Mouse (Mus musculus): Measurements from ENCODE around the gene Cacng6. TPM values are rescaled to one million over a fixed set of nuclear protein-coding genes. Genes with fewer than 3 reads are reported as not detected.
A peak's percentile ranks its signal among the peaks of the same experiment; 100 is the strongest.

Gene Cacng6
- total RNA-seq, 2 experiments from 2014 or later, result 1.2 to 1.9 TPM

- DNase-seq (ENCODE audit: low spot score in 2 of 2), result peak in 1 of 2 experiments; percentile 60
- intact Hi-C loops (cut with DNase I), result no loop called here
These were observed 9.1 kb upstream of the Cacng6 start for GRCm38 (mm10) chr7:3414888-3415287.

DNA sequence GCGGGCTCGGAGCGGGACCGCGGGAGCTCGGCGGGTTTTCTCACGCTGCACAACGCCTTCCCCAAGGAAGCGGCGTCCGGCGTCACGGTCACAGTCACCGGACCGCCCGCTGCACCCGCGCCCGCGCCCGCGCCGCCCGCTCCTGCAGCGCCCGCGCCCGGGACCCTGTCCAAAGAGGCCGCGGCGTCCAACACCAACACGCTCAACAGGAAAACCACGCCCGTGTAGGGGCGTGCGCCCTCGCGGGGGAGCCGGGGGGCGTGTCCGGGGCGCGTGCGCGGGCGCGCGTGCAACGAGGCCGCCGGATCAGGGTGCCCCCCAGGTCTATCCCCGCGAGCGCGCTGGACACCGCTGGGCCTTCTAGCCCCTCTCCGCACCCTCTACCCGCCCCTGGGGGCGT is 8.6 kb upstream of the Cacng6 start:
- no peak for DNase-seq (ENCODE audit: low spot score in 2 of 2)
- intact Hi-C loops (cut with DNase I), result no loop called here

DNA sequence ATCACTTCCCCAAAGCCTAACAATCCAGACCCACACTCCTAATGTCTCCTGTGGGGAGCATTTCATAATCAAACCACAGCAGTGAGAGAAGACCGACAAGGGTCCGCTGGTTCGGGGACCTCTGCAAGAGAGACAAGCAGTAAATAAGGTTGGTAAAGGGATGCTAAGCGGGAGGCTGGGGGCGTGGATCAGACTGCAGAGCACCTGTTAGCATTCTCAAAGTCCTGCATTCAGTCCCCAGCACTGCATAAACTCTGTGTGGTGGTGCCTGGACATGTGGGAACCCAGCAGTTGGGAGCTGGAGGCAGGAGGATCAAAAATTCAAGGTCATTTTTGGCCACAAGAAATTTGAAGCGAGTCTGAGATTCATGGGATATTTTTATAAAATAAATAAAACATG is 4.1 kb upstream of the Cacng6 start:
- DNase-seq (ENCODE audit: low spot score in 2 of 2), result no peak
- intact Hi-C loops (cut with DNase I), result no loop called here

GRCm38 (mm10) chr7:3420466-3420865 is 3.5 kb upstream of the Cacng6 start:
- intact Hi-C loops (cut with DNase I), result no loop called here
- DNase-seq (ENCODE audit: low spot score in 2 of 2), result no peak

DNA sequence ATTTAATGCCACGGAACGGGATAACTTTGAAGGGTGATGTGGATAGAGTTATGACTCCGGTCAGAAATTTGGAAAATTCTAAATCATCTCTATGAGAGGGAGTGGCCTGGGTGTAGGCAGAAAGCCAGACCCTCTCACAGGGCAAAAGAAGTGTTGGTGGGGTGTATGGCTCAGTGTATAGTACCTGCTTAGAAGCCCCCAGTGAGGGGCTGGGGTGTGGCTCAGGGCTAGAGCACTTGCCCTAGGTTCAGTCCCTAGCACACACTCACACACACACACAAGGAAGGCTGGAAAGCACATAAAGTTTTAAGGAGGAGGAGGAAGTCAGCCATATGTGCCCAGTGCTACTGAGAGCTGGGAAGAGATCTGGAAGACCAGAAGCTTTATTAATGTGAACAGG is 2.7 kb upstream of the Cacng6 start:
- intact Hi-C loops (cut with DNase I), result no loop called here
- DNase-seq (ENCODE audit: low spot score in 2 of 2), result no peak

- no peak for DNase-seq (ENCODE audit: low spot score in 2 of 2)
These were observed 1.9 kb upstream of the Cacng6 start for GRCm38 (mm10) chr7:3422051-3422450.

GRCm38 (mm10) chr7:3423430-3423829 is 565 bp upstream of the Cacng6 start:
- DNase-seq (ENCODE audit: low spot score in 2 of 2), result no peak

More at GRCm38 (mm10) chr7:3422051-3422450, 1.9 kb upstream of the Cacng6 start:
- intact Hi-C loops (cut with DNase I), result no loop called here

DNA sequence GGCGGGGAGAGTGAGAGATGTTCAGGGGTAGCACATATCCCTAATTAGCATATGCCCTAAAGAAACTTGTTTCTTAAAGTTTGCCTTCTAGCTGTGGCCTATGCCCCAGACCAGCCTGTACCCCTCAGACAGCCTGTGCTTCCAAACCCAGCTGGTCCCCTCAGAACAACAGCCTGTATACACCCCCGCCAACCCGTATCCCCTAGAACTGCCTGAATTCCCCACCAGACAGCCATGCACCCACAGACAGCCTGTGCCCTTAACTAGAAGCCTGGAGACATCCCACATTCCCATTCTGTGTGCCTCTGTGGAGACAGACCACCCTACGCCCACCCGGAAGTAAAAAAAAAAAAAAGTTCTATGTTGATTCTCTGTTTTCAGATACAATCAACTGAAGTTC is 1.1 kb downstream of the Cacng6 start:
- intact Hi-C loops (cut with DNase I), result no loop called here
- DNase-seq (ENCODE audit: low spot score in 2 of 2), result no peak

More at GRCm38 (mm10) chr7:3423430-3423829, 565 bp upstream of the Cacng6 start:
- intact Hi-C loops (cut with DNase I), result no loop called here

DNA sequence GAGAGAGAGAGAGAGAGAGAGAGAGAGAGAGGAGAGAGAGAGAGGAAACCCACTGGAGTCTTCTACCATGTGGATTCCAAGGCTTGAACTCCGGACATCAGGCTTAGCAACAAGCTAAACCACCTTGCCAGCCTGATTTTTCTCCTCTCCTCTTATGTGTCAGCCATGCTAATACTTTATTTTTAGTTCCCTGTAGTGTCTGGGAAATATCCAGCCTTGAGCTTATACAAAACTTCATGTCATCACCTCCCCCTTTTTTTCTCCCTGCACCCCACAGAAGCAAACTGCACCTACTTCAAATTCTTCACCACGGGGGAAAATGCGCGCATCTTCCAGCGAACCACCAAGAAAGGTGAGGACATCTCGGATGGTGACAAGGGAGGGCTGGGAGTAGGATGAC is 6.2 kb downstream of the Cacng6 start:
- intact Hi-C loops (cut with DNase I), result no loop called here

GRCm38 (mm10) chr7:3432066-3432465 is 8.1 kb downstream of the Cacng6 start:
- intact Hi-C loops (cut with DNase I), result no loop called here

More for the DNA sequence above, 6.2 kb downstream of the Cacng6 start:
- DNase-seq (ENCODE audit: low spot score in 2 of 2), result no peak

DNA sequence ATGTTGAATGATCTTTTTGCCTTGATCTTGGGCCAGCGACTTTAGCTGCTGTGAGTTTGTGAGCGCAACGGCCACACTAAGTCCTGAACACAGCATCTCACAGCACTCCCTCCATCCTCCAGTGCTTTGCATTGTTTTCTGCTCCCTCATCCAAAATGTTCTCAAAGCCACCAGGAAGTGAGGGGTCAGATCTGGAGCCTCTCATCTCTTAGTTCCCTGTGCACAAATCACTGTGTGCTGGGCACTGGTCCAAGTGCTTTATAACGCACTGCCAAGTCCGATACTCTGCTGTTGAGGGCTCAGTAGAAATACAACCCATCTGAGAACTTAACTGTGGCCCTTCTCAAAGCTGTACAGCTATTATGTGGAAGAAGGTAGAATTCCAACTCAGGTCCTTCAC is 13.9 kb downstream of the Cacng6 start:
- no peak for DNase-seq (ENCODE audit: low spot score in 2 of 2)
- intact Hi-C loops (cut with DNase I), result no loop called here

More at GRCm38 (mm10) chr7:3432066-3432465, 8.1 kb downstream of the Cacng6 start:
- no peak for DNase-seq (ENCODE audit: low spot score in 2 of 2)

- DNase-seq (ENCODE audit: low spot score in 2 of 2), result no peak
- intact Hi-C loops (cut with DNase I), result no loop called here
These were observed 16.0 kb downstream of the Cacng6 start for GRCm38 (mm10) chr7:3439984-3440383.

DNA sequence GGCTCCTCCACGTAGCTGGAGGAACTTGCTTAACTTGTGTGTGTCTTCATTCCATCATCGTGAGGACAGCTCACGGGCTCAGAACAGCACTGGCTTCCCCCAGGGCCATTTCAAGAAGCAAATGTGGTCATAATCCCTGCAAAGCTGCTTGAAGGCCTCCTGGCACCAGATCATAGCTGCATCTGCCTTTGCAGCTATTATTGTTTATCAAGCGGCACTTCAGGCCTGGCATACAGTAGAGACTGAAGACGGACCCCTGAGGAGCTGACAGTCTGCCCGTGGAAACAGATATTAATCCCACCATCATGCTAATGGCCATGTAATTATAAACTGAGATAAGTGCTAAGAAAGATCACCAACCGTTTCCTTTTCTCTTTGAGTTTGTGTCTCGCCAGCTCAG is 16.5 kb downstream of the Cacng6 start:
- no peak for DNase-seq (ENCODE audit: low spot score in 2 of 2)
- intact Hi-C loops (cut with DNase I), result no loop called here

DNA sequence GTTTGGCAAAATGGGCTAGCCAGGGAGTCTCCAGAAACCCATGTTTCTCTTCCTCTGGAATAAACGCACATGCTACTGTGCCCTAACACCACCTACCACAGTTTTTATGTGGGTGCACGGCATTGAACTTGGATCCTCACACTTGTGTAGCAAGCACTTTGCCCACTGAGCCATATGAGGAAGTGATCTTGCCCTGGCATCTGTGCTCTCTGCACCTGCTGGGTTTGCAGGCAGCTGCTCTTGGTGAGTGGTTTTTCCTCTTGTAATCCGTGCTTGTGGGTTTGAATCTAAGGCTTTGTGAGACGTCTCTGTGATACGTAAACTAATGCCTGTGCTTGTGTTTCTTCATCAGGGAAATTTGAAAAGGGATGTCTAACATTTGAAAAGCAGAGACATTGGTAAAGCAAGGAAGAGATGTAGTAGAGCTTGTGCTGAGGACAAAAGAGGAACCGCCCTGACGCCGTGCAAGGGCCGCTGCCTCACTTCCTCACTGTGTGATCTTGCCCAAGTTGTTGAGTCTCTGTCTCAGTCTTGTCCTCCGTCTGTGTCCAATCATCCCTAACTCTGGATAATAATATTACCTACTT is 18.6 kb downstream of the Cacng6 start:
- intact Hi-C loops (cut with DNase I), result no loop called here
- DNase-seq (ENCODE audit: low spot score in 2 of 2), result no peak

DNA sequence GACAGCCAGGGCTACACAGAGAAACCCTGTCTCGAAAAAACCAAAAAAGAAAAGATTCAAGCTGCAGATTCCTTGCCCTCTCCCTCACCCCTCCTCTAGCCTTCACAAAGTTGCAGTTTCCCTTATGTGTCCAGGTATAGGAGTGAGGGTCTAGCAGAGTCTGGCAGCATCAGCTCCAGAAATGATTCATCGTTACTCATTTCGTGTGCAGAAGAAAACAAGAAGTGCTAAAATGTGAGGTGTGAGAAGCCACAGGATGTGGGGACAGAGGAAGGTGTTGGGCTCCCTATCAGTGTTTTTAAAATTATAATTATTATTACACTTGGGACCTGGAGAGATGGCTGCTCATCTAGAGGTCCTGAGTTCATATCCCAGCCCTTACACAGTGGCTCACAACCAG is 20.7 kb downstream of the Cacng6 start:
- DNase-seq (ENCODE audit: low spot score in 2 of 2), result no peak
- intact Hi-C loops (cut with DNase I), result loop anchor here (5.0 kb wide), 1 partner anchor 222 kb away; no protein-coding TSS in a partner anchor

GRCm38 (mm10) chr7:3446584-3446983 is 22.6 kb downstream of the Cacng6 start:
- intact Hi-C loops (cut with DNase I), result loop anchor here (5.0 kb wide), 1 partner anchor 224 kb away; no protein-coding TSS in a partner anchor
- no peak for DNase-seq (ENCODE audit: low spot score in 2 of 2)

DNA sequence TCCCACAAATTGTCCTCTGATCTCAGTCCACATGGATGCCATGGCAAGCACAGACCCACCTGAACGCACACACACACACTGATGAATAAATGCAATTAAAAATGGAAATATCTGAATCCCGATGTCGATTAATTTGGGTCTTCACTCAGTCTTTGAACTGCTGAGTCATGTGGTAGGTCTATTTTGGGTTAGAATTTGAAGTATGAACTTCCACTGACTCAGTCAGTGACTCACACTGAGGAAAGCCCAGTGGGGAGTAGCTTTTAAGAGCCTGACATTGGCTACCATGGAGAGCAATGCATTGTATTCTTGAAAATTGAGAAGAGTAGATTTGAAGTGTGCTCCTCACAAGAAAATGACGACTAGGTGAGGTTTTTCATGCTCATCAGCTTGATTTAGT is 23.0 kb downstream of the Cacng6 start:
- no peak for DNase-seq (ENCODE audit: low spot score in 2 of 2)
- intact Hi-C loops (cut with DNase I), result loop anchor here (5.0 kb wide), 1 partner anchor 225 kb away; no protein-coding TSS in a partner anchor

DNA sequence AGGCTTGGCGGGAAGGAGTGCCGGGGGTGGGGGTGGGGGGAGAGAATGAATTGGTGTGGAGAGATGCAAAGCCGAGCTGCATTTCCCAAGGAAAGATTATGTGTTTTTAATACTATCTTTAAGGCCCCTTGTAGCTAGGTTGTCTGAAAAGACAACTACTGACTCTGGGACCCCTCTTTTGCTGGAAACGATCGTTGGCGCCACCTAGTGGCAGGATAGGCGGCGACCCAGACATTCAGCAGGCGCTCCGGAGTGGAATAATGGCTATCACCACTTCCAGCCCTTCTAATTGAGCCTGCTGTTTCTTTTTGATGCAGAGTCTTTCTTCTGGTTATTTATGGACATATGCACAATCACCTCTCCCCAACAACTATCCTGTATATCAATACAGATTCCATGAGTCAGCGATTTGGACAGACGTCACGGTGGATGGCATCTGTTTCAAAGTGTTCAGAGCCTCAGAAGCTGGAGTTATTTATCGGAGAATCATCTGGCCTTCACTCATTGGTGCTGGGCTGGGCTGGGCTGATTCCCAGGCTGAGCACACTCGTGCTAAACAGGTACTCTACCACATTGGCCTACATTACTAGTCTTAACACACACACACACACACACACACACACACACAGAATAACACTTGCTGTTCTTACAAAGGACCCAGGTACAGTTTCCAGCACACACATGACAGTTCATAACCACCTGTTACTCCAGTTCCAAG is 24.9 kb downstream of the Cacng6 start:
- intact Hi-C loops (cut with DNase I), result loop anchor here (2.0 to 5.0 kb wide), 2 partner anchors 118 to 227 kb away; no protein-coding TSS in a partner anchor

DNA sequence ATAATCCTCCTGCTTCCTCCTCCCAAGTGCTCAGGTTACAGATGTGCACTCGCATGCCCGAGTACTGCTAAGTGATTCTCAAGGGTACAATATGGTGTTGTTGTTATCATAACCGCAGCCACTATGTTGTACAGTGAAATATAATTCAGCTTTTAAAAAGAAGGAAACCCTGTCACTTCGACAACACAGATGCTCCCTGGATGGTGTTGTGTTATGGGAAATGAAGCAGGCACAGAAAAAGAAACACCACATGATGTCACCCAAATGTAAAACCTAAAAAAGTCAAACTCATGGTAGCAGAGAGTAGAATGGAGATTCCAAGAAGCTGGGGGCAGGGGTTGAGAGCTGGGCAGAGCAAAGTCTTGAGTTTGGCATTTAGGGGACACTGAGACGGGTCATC is 26.7 kb downstream of the Cacng6 start:
- intact Hi-C loops (cut with DNase I), result no loop called here
- DNase-seq (ENCODE audit: low spot score in 2 of 2), result no peak

More for the DNA sequence above, 24.9 kb downstream of the Cacng6 start:
- DNase-seq (ENCODE audit: low spot score in 2 of 2), result peak; percentile 71

- intact Hi-C loops (cut with DNase I), result no loop called here
- no peak for DNase-seq (ENCODE audit: low spot score in 2 of 2)
These were observed 27.2 kb downstream of the Cacng6 start for GRCm38 (mm10) chr7:3451161-3451560.

DNA sequence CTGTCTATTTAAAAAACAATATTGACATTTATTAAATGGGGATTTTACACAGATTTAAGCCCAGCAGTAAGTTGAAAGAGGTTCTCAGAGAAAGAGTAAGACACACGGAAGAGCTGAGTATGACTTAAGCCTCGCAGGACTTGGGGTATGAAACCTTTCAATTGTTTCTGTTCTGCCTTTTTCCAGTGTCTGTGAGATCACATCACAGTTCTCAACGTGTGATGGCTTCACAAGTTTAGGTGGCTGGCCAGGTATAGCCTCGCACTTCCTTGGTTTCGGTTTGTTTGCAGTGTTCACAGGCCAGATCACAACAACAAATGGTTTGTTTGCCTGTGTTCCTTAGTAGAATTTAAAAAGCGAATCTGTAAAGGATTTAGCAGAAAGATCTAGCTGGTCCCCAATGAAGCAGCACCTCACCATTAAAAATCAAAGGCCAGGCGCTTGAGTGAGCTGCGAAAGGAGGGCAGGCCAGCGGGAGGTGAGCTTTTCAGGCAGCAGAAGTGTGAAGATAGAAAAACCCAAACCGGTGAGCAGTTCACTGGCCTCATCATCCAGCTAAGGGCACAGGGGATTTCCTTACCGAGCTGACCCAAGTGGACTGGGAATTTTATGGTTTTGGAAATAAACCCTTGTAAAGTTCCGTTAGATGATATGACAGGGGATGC is 29.0 kb downstream of the Cacng6 start:
- intact Hi-C loops (cut with DNase I), result no loop called here
- no peak for DNase-seq (ENCODE audit: low spot score in 2 of 2)

Data from left cerebral cortex, postnatal 36 days (tissue).